Mouse (Mus musculus) embryonic fibroblast, embryonic 13.5 days (primary cell): ENCODE data around the gene Cyp17a1. TPM values are rescaled to one million over a fixed set of nuclear protein-coding genes. Genes with fewer than 3 reads are reported as not detected.

Experiments
- H3K27ac ChIP-seq: 2 replicates; pipeline ENCODE4 v1.5.1; 2012; ENCODE audit warnings: low read length, control low read depth, inconsistent platforms; ENCODE audit not compliant: insufficient read depth
- H3K4me1 ChIP-seq: 2 replicates; pipeline ENCODE4 v1.6.1; 2011; ENCODE audit warnings: low read length; ENCODE audit not compliant: control insufficient read depth, insufficient read depth
- H3K4me3 ChIP-seq: 2 replicates; pipeline ENCODE4 v1.5.1; 2011; ENCODE audit warnings: mild to moderate bottlenecking, control low read depth, low read length; ENCODE audit not compliant: insufficient read depth
- CTCF ChIP-seq: IDR thresholded peaks from 2 replicates; pipeline ENCODE4 v1.5.1; 2011; ENCODE audit warnings: mild to moderate bottlenecking, control low read depth, low read length, moderate library complexity, borderline replicate concordance; ENCODE audit not compliant: insufficient read depth
- POLR2A ChIP-seq: IDR thresholded peaks from 2 replicates; pipeline ENCODE4 v1.6.1; 2011; ENCODE audit warnings: low read depth, mild to moderate bottlenecking, control low read depth, low read length, moderate library complexity
- polyA plus RNA-seq: library from polyadenylated mRNA; stranded (reverse); fragments of >200 nt; gene quantifications from 2 replicates; pipeline ENCODE4 v1.2.4, GENCODE M21; 2011; ENCODE audit warnings: low read depth; ENCODE audit not compliant: missing spikeins, insufficient read length

The Cyp17a1 gene
- polyA plus RNA-seq, 1 experiment, result not detected

- no peaks in the 10 kb centered on the region for H3K4me1 ChIP-seq
- TF ChIP-seq POLR2A, result no peak
- TF ChIP-seq CTCF, result no peak
- no peak overlapping the region for H3K4me3 ChIP-seq
- no peak overlapping the region for H3K27ac ChIP-seq
Measured at GRCm38 (mm10) chr19:46675641-46676040, 2.7 kb upstream of the Cyp17a1 start.

GRCm38 (mm10) chr19:46670691-46671090 lies 2.3 kb downstream of the Cyp17a1 start:
- H3K27ac ChIP-seq, result no peak overlapping the region
- H3K4me3 ChIP-seq, result no peak overlapping the region
- no peaks in the 10 kb centered on the region; the same call in 1 of the 2 replicates for H3K4me1 ChIP-seq
- no peak for TF ChIP-seq POLR2A
- peak; percentile 76 for TF ChIP-seq CTCF

- H3K4me3 ChIP-seq, result no peak overlapping the region
- no peak for TF ChIP-seq CTCF
- no peak for TF ChIP-seq POLR2A
- H3K27ac ChIP-seq, result no peak overlapping the region
- H3K4me1 ChIP-seq, result no peaks in the 10 kb centered on the region; the same call in 1 of the 2 replicates
Measured at GRCm38 (mm10) chr19:46669802-46670201, 3.2 kb downstream of the Cyp17a1 start.

- Histone ChIP-seq H3K27ac (no peak overlapping the region), H3K4me3 (no peak overlapping the region), H3K4me1 (no peaks in the 10 kb centered on the region; the same call in 1 of the 2 replicates)
- no peak for TF ChIP-seq CTCF
- TF ChIP-seq POLR2A, result no peak
Measured at GRCm38 (mm10) chr19:46668263-46668662, 4.7 kb downstream of the Cyp17a1 start.

- Histone ChIP-seq H3K4me1 (no peaks in the 10 kb centered on the region; the same call in 1 of the 2 replicates), H3K27ac (no peak overlapping the region), H3K4me3 (no peak overlapping the region)
- no peak for TF ChIP-seq CTCF
- TF ChIP-seq POLR2A, result no peak
Measured at GRCm38 (mm10) chr19:46667300-46667699, 5.7 kb downstream of the Cyp17a1 start.

- Histone ChIP-seq H3K4me3 (no peak overlapping the region), H3K4me1 (no peaks in the 10 kb centered on the region; the same call in 1 of the 2 replicates), H3K27ac (no peak overlapping the region)
- TF ChIP-seq CTCF, result no peak
- no peak for TF ChIP-seq POLR2A
Measured at GRCm38 (mm10) chr19:46665474-46665873, 7.5 kb downstream of the Cyp17a1 start.

GRCm38 (mm10) chr19:46662784-46663183 lies 10.2 kb downstream of the Cyp17a1 start:
- H3K4me3 ChIP-seq, result no peak overlapping the region
- no peaks in the 10 kb centered on the region; the same call in 1 of the 2 replicates for H3K4me1 ChIP-seq
- TF ChIP-seq CTCF, result no peak
- no peak for TF ChIP-seq POLR2A
- no peak overlapping the region for H3K27ac ChIP-seq

- Histone ChIP-seq H3K4me1 (no peaks in the 10 kb centered on the region), H3K4me3 (no peak overlapping the region), H3K27ac (no peak overlapping the region)
- TF ChIP-seq CTCF, result no peak
- TF ChIP-seq POLR2A, result no peak
Measured at GRCm38 (mm10) chr19:46662214-46662613, 10.8 kb downstream of the Cyp17a1 start.

GRCm38 (mm10) chr19:46661511-46661910 lies 11.5 kb downstream of the Cyp17a1 start:
- Histone ChIP-seq H3K4me1 (no peaks in the 10 kb centered on the region), H3K4me3 (no peak overlapping the region), H3K27ac (no peak overlapping the region)
- TF ChIP-seq CTCF (no peak), POLR2A (no peak)

GRCm38 (mm10) chr19:46658851-46659250 lies 14.1 kb downstream of the Cyp17a1 start:
- no peak overlapping the region for H3K27ac ChIP-seq
- TF ChIP-seq CTCF, result no peak
- TF ChIP-seq POLR2A, result no peak

GRCm38 (mm10) chr19:46658348-46658747 lies 14.6 kb downstream of the Cyp17a1 start:
- Histone ChIP-seq H3K4me1 (no peaks in the 10 kb centered on the region), H3K27ac (no peak overlapping the region), H3K4me3 (no peak overlapping the region)
- TF ChIP-seq CTCF (no peak), POLR2A (no peak)

More at GRCm38 (mm10) chr19:46658851-46659250, 14.1 kb downstream of the Cyp17a1 start:
- no peak overlapping the region for H3K4me3 ChIP-seq
- H3K4me1 ChIP-seq, result no peaks in the 10 kb centered on the region
